Mouse (Mus musculus) midbrain, embryonic 16.5 days (tissue): Measurements from ENCODE around the gene Ltc4s. TPM values are rescaled to one million over a fixed set of nuclear protein-coding genes. Genes with fewer than 3 reads are reported as not detected.

Experiments used
- ATAC-seq: fragments of 200-750 bp; cut with Nextera tagmentation; 2 replicates; pipeline ENCODE4 v1.8.0; 2017; ENCODE audit warnings: moderate TSS enrichment
- H3K27ac ChIP-seq: fragments of 300-500 bp; sonication (generic); 2 replicates; pipeline ENCODE4 v1.5.1; 2014; ENCODE audit warnings: mild to moderate bottlenecking, low read length, mixed read lengths
- H3K27me3 ChIP-seq: fragments of 300-500 bp; sonication (generic); 2 replicates; pipeline ENCODE4 v1.6.1; 2014; ENCODE audit warnings: low read depth, low read length, mixed read lengths; ENCODE audit not compliant: control insufficient read depth, insufficient read depth
- H3K36me3 ChIP-seq: fragments of 300-500 bp; sonication (generic); 2 replicates; pipeline ENCODE4 v1.6.1; 2014; ENCODE audit warnings: mild to moderate bottlenecking, low read length, moderate library complexity, mixed read lengths; ENCODE audit not compliant: control insufficient read depth, insufficient read depth
- H3K4me1 ChIP-seq: fragments of 300-500 bp; sonication (generic); 2 replicates; pipeline ENCODE4 v1.6.1; 2014; ENCODE audit warnings: mild to moderate bottlenecking, low read length, mixed read lengths; ENCODE audit not compliant: control insufficient read depth, insufficient read depth
- H3K4me2 ChIP-seq: fragments of 300-500 bp; sonication (generic); 2 replicates; pipeline ENCODE4 v1.6.1; 2014; ENCODE audit warnings: mild to moderate bottlenecking, low read length, mixed read lengths
- H3K4me3 ChIP-seq: fragments of 300-500 bp; sonication (generic); 2 replicates; pipeline ENCODE4 v1.5.1; 2014; ENCODE audit warnings: low read depth, mild to moderate bottlenecking, low read length, moderate library complexity, mixed read lengths
- H3K9ac ChIP-seq: fragments of 300-500 bp; sonication (generic); 2 replicates; pipeline ENCODE4 v1.6.1; 2014; ENCODE audit warnings: low read depth, low read length, mixed read lengths
- H3K9me3 ChIP-seq: fragments of 300-500 bp; sonication (generic); replicated peaks from 2 replicates; pipeline ENCODE4 v1.6.1; 2014; ENCODE audit warnings: mild to moderate bottlenecking, low read length, mixed read lengths; ENCODE audit not compliant: control insufficient read depth, poor library complexity, severe bottlenecking
- WGBS: fragments of 180-500 bp; shearing (Covaris S2); extraction: QIAGEN DNeasy Blood & Tissue Kit; methylation state at CpG from one replicate; pipeline ENCODE4 v1.1.7; 2014; 5-methylcytosine and 5-hydroxymethylcytosine counted together
- polyA plus RNA-seq: library from polyadenylated mRNA; unstranded; fragments of >200 nt; fragmentation: Nextera tagmentation; extraction: Ambion mirVana; gene quantifications from 2 replicates; pipeline ENCODE4 v1.2.1, GENCODE M21; 2015

Gene Ltc4s
- polyA plus RNA-seq, 1 experiment from 2014 or later: 3.3 TPM

GRCm38 (mm10) chr11:50200613-50201012, 37.8 kb downstream of the Ltc4s start:
- no peak overlapping the region for H3K27ac ChIP-seq
- no peak for ATAC-seq
- H3K9me3 ChIP-seq: no peaks in the 10 kb centered on the region
- no peaks in the 10 kb centered on the region for H3K27me3 ChIP-seq
- H3K4me3 ChIP-seq: no peak overlapping the region
- no peak overlapping the region for H3K9ac ChIP-seq
- no peak overlapping the region for H3K4me2 ChIP-seq
- 80% methylated on average over 8 of the region's 8 CpGs for WGBS
- peaks cover 70% of the 10 kb centered on the region for H3K36me3 ChIP-seq
- no peaks in the 10 kb centered on the region for H3K4me1 ChIP-seq

- Histone ChIP-seq H3K9me3 (no peaks in the 10 kb centered on the region), H3K4me1 (no peaks in the 10 kb centered on the region), H3K9ac (no peak overlapping the region), H3K27ac (no peak overlapping the region), H3K36me3 (peaks cover 55% of the 10 kb centered on the region), H3K27me3 (no peaks in the 10 kb centered on the region), H3K4me3 (no peak overlapping the region), H3K4me2 (no peak overlapping the region)
- 92% methylated on average over 2 of the region's 2 CpGs for WGBS
- ATAC-seq: no peak
These were observed 39.5 kb downstream of the Ltc4s start for GRCm38 (mm10) chr11:50198916-50199315.

GRCm38 (mm10) chr11:50198219-50198846, 40.1 kb downstream of the Ltc4s start:
- Histone ChIP-seq H3K27me3 (no peaks in the 10 kb centered on the region), H3K4me3 (no peak overlapping the region), H3K4me2 (no peak overlapping the region), H3K27ac (no peak overlapping the region), H3K4me1 (no peaks in the 10 kb centered on the region), H3K9me3 (no peaks in the 10 kb centered on the region), H3K9ac (no peak overlapping the region), H3K36me3 (peaks cover 53% of the 10 kb centered on the region)
- 80% methylated on average over 3 of the region's 5 CpGs for WGBS
- ATAC-seq: no peak

- H3K36me3 ChIP-seq: peaks cover 49% of the 10 kb centered on the region
- H3K9ac ChIP-seq: no peak overlapping the region
- H3K4me1 ChIP-seq: no peaks in the 10 kb centered on the region
- H3K27ac ChIP-seq: no peak overlapping the region
- no peaks in the 10 kb centered on the region for H3K27me3 ChIP-seq
- H3K4me3 ChIP-seq: no peak overlapping the region
- H3K4me2 ChIP-seq: no peak overlapping the region
- 97% methylated on average over 4 of the region's 4 CpGs for WGBS
- no peaks in the 10 kb centered on the region for H3K9me3 ChIP-seq
- no peak for ATAC-seq
These were observed 40.9 kb downstream of the Ltc4s start for GRCm38 (mm10) chr11:50197500-50197899.

GRCm38 (mm10) chr11:50194793-50195192, 43.6 kb downstream of the Ltc4s start:
- Histone ChIP-seq H3K9me3 (no peaks in the 10 kb centered on the region), H3K36me3 (peaks cover 23% of the 10 kb centered on the region), H3K4me1 (no peaks in the 10 kb centered on the region), H3K27me3 (no peaks in the 10 kb centered on the region), H3K9ac (no peak overlapping the region), H3K4me3 (no peak overlapping the region), H3K27ac (no peak overlapping the region), H3K4me2 (no peak overlapping the region)
- 89% methylated on average over 4 of the region's 4 CpGs for WGBS
- ATAC-seq: no peak

- H3K4me2 ChIP-seq: no peak overlapping the region
- no peaks in the 10 kb centered on the region for H3K27me3 ChIP-seq
- no peaks in the 10 kb centered on the region for H3K9me3 ChIP-seq
- 83% methylated on average over 7 of the region's 7 CpGs for WGBS
- ATAC-seq: no peak
- no peak overlapping the region for H3K27ac ChIP-seq
- peaks cover 19% of the 10 kb centered on the region for H3K36me3 ChIP-seq
- no peak overlapping the region for H3K9ac ChIP-seq
- H3K4me1 ChIP-seq: no peaks in the 10 kb centered on the region
- H3K4me3 ChIP-seq: no peak overlapping the region
These were observed 44.3 kb downstream of the Ltc4s start for GRCm38 (mm10) chr11:50194070-50194469.

- 93% methylated on average over 3 of the region's 3 CpGs for WGBS
- no peaks in the 10 kb centered on the region for H3K4me1 ChIP-seq
- H3K9me3 ChIP-seq: no peaks in the 10 kb centered on the region
These were observed 46.1 kb downstream of the Ltc4s start for GRCm38 (mm10) chr11:50192278-50192677.

GRCm38 (mm10) chr11:50190362-50190761, 48.1 kb downstream of the Ltc4s start:
- Histone ChIP-seq H3K27me3 (no peaks in the 10 kb centered on the region), H3K27ac (no peak overlapping the region), H3K9me3 (no peaks in the 10 kb centered on the region), H3K4me1 (no peaks in the 10 kb centered on the region), H3K4me3 (no peak overlapping the region), H3K9ac (no peak overlapping the region), H3K4me2 (no peak overlapping the region), H3K36me3 (0 out of 2 replicates have a peak, but pooled peaks cover 5% of the 10 kb centered on the region)
- WGBS: 92% methylated on average over 4 of the region's 4 CpGs
- ATAC-seq: no peak

More at GRCm38 (mm10) chr11:50192278-50192677, 46.1 kb downstream of the Ltc4s start:
- Histone ChIP-seq H3K4me3 (no peak overlapping the region), H3K27me3 (no peaks in the 10 kb centered on the region), H3K4me2 (no peak overlapping the region), H3K27ac (no peak overlapping the region), H3K9ac (no peak overlapping the region), H3K36me3 (0 out of 2 replicates have a peak, but pooled peaks cover 9% of the 10 kb centered on the region)
- no peak for ATAC-seq

GRCm38 (mm10) chr11:50188682-50189081, 49.7 kb downstream of the Ltc4s start:
- H3K4me1 ChIP-seq: no peaks in the 10 kb centered on the region
- no peaks in the 10 kb centered on the region for H3K27me3 ChIP-seq
- ATAC-seq: no peak
- no peak overlapping the region for H3K4me3 ChIP-seq
- H3K27ac ChIP-seq: no peak overlapping the region
- H3K9ac ChIP-seq: no peak overlapping the region
- no peak overlapping the region for H3K4me2 ChIP-seq
- WGBS: 76% methylated on average over 7 of the region's 7 CpGs
- 0 out of 2 replicates have a peak, but pooled peaks cover 5% of the 10 kb centered on the region for H3K36me3 ChIP-seq
- H3K9me3 ChIP-seq: no peaks in the 10 kb centered on the region
